9 mouse cellular contexts compared by ENCODE assay signal in genomic region chr6:145009859-145010818, GRCm38 (mm10).
DNase-seq lines count a peak whose midpoint lies in the region; ATAC-seq and TF ChIP-seq lines count a peak whose summit lies in the region.
"Had no signal": no experiment of that assay in that cellular context is flagged by ENCODE, and none has a peak within 500 bp of the region (broad histone marks: within the 10 kb centered on the region; RNA-seq: fewer than 3 reads in every experiment).

No protein-coding gene starts in this region.

- 74% methylated on average over 8 of the region's 8 CpGs for WGBS in liver, embryonic 11.5 days
- 83% methylated on average over 8 of the region's 8 CpGs for WGBS in midbrain, embryonic 15.5 days

- no peak overlapping the region for H3K27ac ChIP-seq in liver, embryonic 11.5 days (ENCODE audit: low read depth, low read length)
- H3K27ac ChIP-seq in bone marrow macrophage, adult 2 months (ENCODE audit: insufficient read depth, low read depth, low read length), result no peak overlapping the region
- no peak overlapping the region for H3K27ac ChIP-seq in midbrain, embryonic 15.5 days
- H3K27ac ChIP-seq: limb, embryonic 12.5 days had no signal

- no peaks in the 10 kb centered on the region for H3K36me3 ChIP-seq in liver, embryonic 11.5 days (ENCODE audit: control insufficient read depth, insufficient read depth, low read length)
- H3K36me3 ChIP-seq in midbrain, embryonic 15.5 days (replicated peaks), result peaks cover 35% of the 10 kb centered on the region; the same call in 1 of the 2 replicates

- peak; percentile 63 for DNase-seq in adrenal gland, postnatal 14 days
- no peak for DNase-seq in adrenal gland, adult 18-20 months (ENCODE audit: low spot score in 2 of 2)
- peak; percentile 31 for DNase-seq in liver
- no peak for DNase-seq in liver, embryonic 11.5 days (ENCODE audit: low spot score)
- DNase-seq in ovary, postnatal 14 days (ENCODE audit: low spot score), result no peak

- no peaks in the 10 kb centered on the region for H3K4me1 ChIP-seq in liver, embryonic 11.5 days (replicated peaks; ENCODE audit: control insufficient read depth, insufficient read depth, low read length)
- no peaks in the 10 kb centered on the region for H3K4me1 ChIP-seq in bone marrow macrophage, adult 2 months (ENCODE audit: control insufficient read depth, insufficient read depth, low read length)
- no peaks in the 10 kb centered on the region for H3K4me1 ChIP-seq in midbrain, embryonic 15.5 days
- H3K4me1 ChIP-seq: limb, embryonic 12.5 days had no signal

- H3K9ac ChIP-seq in liver, embryonic 11.5 days (ENCODE audit: low read depth, low read length), result no peak overlapping the region
- no peak overlapping the region for H3K9ac ChIP-seq in midbrain, embryonic 15.5 days
- H3K9ac ChIP-seq: limb, embryonic 12.5 days had no signal

- no peaks in the 10 kb centered on the region for H3K27me3 ChIP-seq in liver, embryonic 11.5 days (replicated peaks; ENCODE audit: control insufficient read depth, insufficient read depth, low read length)
- H3K27me3 ChIP-seq in midbrain, embryonic 15.5 days (replicated peaks), result no peaks in the 10 kb centered on the region
- H3K27me3 ChIP-seq: limb, embryonic 12.5 days had no signal

- TF ChIP-seq CTCF in bone marrow macrophage, adult 2 months (IDR thresholded peaks at IDR 0.05; ENCODE audit: low read depth, low read length), result peak; percentile 39; the same call in 1 of the 2 replicates

- no peak for TF ChIP-seq POLR2A in bone marrow macrophage, adult 2 months (IDR thresholded peaks at IDR 0.05; ENCODE audit: borderline replicate concordance, low read depth, low read length)

- no peaks in the 10 kb centered on the region for H3K9me3 ChIP-seq in liver, embryonic 11.5 days (ENCODE audit: control insufficient read depth, low read length)
- no peaks in the 10 kb centered on the region for H3K9me3 ChIP-seq in midbrain, embryonic 15.5 days

- no peak for ATAC-seq in liver, embryonic 11.5 days (replicated peaks; ENCODE audit: low FRiP score)
- ATAC-seq in granulocyte monocyte progenitor cell, adult 5-6 weeks (replicated peaks; ENCODE audit: poor library complexity, severe bottlenecking), result peak; percentile 42; the same call in 1 of the 2 replicates
- peak; percentile 38 for ATAC-seq in midbrain, embryonic 15.5 days (replicated peaks)

- H3K4me3 ChIP-seq in liver, embryonic 11.5 days (ENCODE audit: low read depth, low read length), result no peak overlapping the region
- H3K4me3 ChIP-seq in bone marrow macrophage, adult 2 months (ENCODE audit: insufficient read depth, low read length), result no peak overlapping the region
- no peak overlapping the region for H3K4me3 ChIP-seq in midbrain, embryonic 15.5 days
- H3K4me3 ChIP-seq: limb, embryonic 12.5 days had no signal

- H3K4me2 ChIP-seq in liver, embryonic 11.5 days, result no peak overlapping the region
- H3K4me2 ChIP-seq in midbrain, embryonic 15.5 days, result no peak overlapping the region
- H3K4me2 ChIP-seq: limb, embryonic 12.5 days had no signal

Comparison
In these comparisons a context has a peak if more than half of its experiments do, and no peak if none do; other contexts are left out.
1. DNase-seq: peak in adrenal gland, postnatal 14 days (single experiment) and liver (single experiment); none in adrenal gland, adult 18-20 months (0 of 2), liver, embryonic 11.5 days (single experiment) and ovary, postnatal 14 days (single experiment).